Mouse (Mus musculus): Measurements from ENCODE around the gene 6030468B19Rik. TPM values are rescaled to one million over a fixed set of nuclear protein-coding genes. Genes with fewer than 3 reads are reported as not detected.

6030468B19Rik gene
- polyA plus RNA-seq, 1 experiment from 2014 or later: 0.27 TPM

DNA sequence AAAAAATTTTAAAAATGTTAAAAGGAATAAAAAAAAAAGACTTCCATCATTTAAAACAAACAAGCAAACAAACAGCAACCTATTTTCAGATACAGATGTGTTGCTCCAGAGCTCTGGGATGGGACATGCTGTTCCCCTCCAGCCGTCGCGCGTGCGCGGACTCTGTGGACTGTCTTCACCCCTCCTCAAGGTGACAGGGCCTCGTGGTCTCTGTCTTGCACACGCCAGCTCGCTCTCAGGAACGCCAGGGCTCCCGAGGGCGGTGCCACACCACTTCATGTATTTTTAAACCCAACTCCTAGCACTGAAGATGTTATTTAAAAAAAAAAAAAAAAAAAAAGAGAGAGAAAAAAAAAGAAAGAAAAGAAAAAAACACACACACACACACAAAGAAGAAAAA is 35.2 kb upstream of the 6030468B19Rik start:
- Histone ChIP-seq H3K4me2 (ENCODE audit: low read depth, low read length) (no peak overlapping the region), H3K9me3 (replicated peaks; ENCODE audit: control insufficient read depth, low read length) (no peaks in the 10 kb centered on the region), H3K4me3 (ENCODE audit: low read depth, low read length) (no peak overlapping the region), H3K9ac (replicated peaks; ENCODE audit: low read length) (no peak overlapping the region), H3K27me3 (ENCODE audit: control insufficient read depth, insufficient read depth, low read length) (no peaks in the 10 kb centered on the region), H3K4me1 (ENCODE audit: control insufficient read depth, insufficient read depth, low read length) (no peaks in the 10 kb centered on the region), H3K36me3 (replicated peaks; ENCODE audit: control insufficient read depth, insufficient read depth, low read depth, low read length) (peaks cover 14% of the 10 kb centered on the region), H3K27ac (replicated peaks; ENCODE audit: low read depth, low read length) (no peak overlapping the region)
- WGBS: 92% methylated on average over 12 of the region's 12 CpGs
- ATAC-seq (replicated peaks; ENCODE audit: insufficient number of reproducible peaks, low FRiP score, low TSS enrichment, low read depth) (no peak), DNase-seq (ENCODE audit: low spot score) (no peak)

DNA sequence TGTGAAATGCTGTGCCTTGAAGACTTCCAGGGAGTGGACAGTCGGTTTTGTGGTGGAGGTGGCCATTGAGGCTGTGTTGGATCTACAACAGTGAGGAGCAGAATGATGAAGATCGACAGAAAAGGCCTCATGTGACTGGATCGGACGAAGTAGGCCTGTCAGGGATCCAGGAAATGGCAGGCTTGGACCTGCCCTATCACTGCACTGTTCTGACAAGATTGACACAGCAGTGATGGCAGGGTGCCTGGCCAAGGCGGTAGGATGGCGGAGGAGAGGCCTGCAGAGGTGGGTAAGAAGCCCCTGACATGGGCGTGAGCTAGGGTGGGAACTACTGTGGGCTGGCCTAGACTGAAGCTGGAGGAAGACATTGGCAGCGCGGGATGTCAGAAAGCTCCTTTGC is 33.1 kb upstream of the 6030468B19Rik start:
- H3K27me3 ChIP-seq (ENCODE audit: control insufficient read depth, insufficient read depth, low read length): no peaks in the 10 kb centered on the region
- H3K4me3 ChIP-seq (ENCODE audit: low read depth, low read length): no peak overlapping the region
- H3K9ac ChIP-seq (replicated peaks; ENCODE audit: low read length): no peak overlapping the region
- no peak for DNase-seq (ENCODE audit: low spot score)
- peaks cover 10% of the 10 kb centered on the region for H3K36me3 ChIP-seq (replicated peaks; ENCODE audit: control insufficient read depth, insufficient read depth, low read depth, low read length)
- ATAC-seq (replicated peaks; ENCODE audit: insufficient number of reproducible peaks, low FRiP score, low TSS enrichment, low read depth): no peak
- H3K9me3 ChIP-seq (replicated peaks; ENCODE audit: control insufficient read depth, low read length): no peaks in the 10 kb centered on the region
- H3K27ac ChIP-seq (replicated peaks; ENCODE audit: low read depth, low read length): no peak overlapping the region
- no peaks in the 10 kb centered on the region for H3K4me1 ChIP-seq (ENCODE audit: control insufficient read depth, insufficient read depth, low read length)
- H3K4me2 ChIP-seq (ENCODE audit: low read depth, low read length): no peak overlapping the region
- WGBS: 85% methylated on average over 9 of the region's 9 CpGs

DNA sequence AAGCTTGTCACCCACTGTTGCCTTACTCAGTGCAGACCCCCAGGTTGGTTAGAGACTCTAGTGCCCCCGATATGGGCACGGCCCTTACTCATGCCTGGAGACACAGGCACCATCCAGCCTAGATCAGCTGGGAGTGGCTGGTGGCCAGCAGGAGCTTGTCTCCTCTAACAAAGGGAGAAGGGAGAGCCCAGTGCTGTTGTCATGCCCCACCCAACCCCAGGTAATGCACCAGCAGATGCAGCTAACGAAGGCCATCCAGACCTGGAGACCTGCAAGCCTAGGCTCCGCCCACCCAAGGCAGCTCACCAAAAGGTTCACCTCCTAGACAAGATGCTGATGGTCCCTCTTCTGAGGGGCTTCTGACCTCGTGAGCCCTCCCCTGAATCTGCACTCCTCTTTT is 32.1 kb upstream of the 6030468B19Rik start:
- H3K4me3 ChIP-seq (ENCODE audit: low read depth, low read length): no peak overlapping the region
- no peak for DNase-seq (ENCODE audit: low spot score)
- H3K9ac ChIP-seq (replicated peaks; ENCODE audit: low read length): no peak overlapping the region
- no peaks in the 10 kb centered on the region for H3K9me3 ChIP-seq (replicated peaks; ENCODE audit: control insufficient read depth, low read length)
- no peaks in the 10 kb centered on the region for H3K4me1 ChIP-seq (ENCODE audit: control insufficient read depth, insufficient read depth, low read length)
- 88% methylated on average over 5 of the region's 5 CpGs for WGBS
- no peak overlapping the region for H3K27ac ChIP-seq (replicated peaks; ENCODE audit: low read depth, low read length)
- no peaks in the 10 kb centered on the region for H3K27me3 ChIP-seq (ENCODE audit: control insufficient read depth, insufficient read depth, low read length)
- 0 out of 2 replicates have a peak, but pooled peaks have one; percentile 26 for ATAC-seq (replicated peaks; ENCODE audit: insufficient number of reproducible peaks, low FRiP score, low TSS enrichment, low read depth)
- H3K4me2 ChIP-seq (ENCODE audit: low read depth, low read length): no peak overlapping the region
- H3K36me3 ChIP-seq (replicated peaks; ENCODE audit: control insufficient read depth, insufficient read depth, low read depth, low read length): peaks cover 5% of the 10 kb centered on the region

DNA sequence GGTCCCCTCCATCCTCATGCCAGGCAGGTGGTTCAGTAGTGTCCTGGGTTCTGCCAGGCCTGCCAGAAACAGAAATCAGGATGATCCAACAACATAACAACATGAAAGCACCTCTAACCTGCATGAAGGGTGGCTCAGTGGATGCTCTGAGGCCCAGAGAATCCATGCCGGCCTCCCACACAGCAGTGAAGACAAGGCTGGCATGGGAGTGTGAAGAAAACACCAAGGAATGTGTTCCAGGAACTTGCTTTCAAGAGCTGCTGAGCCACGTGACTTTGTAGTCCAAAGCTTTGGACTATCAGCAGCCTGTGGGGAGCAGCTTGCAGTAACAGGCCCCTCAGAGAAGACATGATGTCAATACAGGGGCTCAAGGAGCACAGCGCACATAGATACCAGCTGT is 31.2 kb upstream of the 6030468B19Rik start:
- no peaks in the 10 kb centered on the region for H3K9me3 ChIP-seq (replicated peaks; ENCODE audit: control insufficient read depth, low read length)
- H3K4me3 ChIP-seq (ENCODE audit: low read depth, low read length): no peak overlapping the region
- no peak for ATAC-seq (replicated peaks; ENCODE audit: insufficient number of reproducible peaks, low FRiP score, low TSS enrichment, low read depth)
- H3K27me3 ChIP-seq (ENCODE audit: control insufficient read depth, insufficient read depth, low read length): no peaks in the 10 kb centered on the region
- H3K36me3 ChIP-seq (replicated peaks; ENCODE audit: control insufficient read depth, insufficient read depth, low read depth, low read length): no peaks in the 10 kb centered on the region; the same call in none of the 2 replicates
- H3K9ac ChIP-seq (replicated peaks; ENCODE audit: low read length): no peak overlapping the region
- H3K4me2 ChIP-seq (ENCODE audit: low read depth, low read length): no peak overlapping the region
- no peak for DNase-seq (ENCODE audit: low spot score)
- H3K4me1 ChIP-seq (ENCODE audit: control insufficient read depth, insufficient read depth, low read length): no peaks in the 10 kb centered on the region
- 87% methylated on average over 3 of the region's 3 CpGs for WGBS
- no peak overlapping the region for H3K27ac ChIP-seq (replicated peaks; ENCODE audit: low read depth, low read length)

DNA sequence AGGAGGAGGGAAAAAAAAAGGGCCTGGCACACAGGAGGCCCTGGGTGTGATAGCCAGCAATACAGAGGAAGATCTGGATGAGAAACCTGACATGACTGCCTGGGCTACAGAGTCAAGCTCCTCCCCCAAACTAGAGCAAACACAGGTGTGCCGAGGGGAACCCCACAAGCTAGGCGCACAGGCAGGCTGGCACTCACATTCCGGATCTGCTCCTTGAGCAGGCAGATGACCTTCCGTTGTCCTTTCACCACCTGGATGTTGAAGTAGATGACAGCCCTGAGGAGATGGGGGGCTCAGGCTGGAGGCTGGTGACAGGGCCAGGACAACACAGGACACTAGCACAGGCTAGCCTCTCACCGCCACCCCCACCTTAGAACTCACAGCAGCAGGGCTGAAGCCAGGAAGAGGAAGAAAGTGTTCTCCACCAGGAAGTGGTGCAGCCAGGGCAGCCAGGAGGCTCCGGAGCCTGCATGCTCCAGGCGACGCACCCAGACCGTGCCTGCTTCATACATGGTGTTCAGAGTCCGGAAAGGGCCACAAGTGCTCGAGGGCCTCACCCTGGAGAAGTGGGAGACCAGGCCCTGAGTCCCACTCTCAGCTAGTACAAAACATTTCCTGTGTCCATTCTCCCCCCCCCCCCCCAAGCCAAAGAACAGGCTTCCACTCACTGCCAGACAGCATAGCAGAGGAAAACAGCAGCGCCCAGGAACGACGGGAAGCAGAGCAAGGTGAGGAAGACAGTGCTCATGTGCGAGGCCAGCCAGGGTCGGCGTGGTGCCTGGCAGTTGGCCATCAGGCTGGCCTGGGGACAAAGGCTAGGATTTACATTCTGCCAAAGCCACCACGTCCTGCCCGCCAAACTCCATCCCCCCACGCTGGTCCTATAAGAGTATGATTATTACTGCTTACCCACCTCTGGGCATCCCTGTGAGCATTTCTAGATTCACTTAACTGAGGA is 28.5 kb upstream of the 6030468B19Rik start:
- Histone ChIP-seq H3K4me1 (ENCODE audit: control insufficient read depth, insufficient read depth, low read length) (no peaks in the 10 kb centered on the region), H3K36me3 (replicated peaks; ENCODE audit: control insufficient read depth, insufficient read depth, low read depth, low read length) (no peaks in the 10 kb centered on the region; the same call in none of the 2 replicates), H3K27me3 (ENCODE audit: control insufficient read depth, insufficient read depth, low read length) (no peaks in the 10 kb centered on the region), H3K27ac (replicated peaks; ENCODE audit: low read depth, low read length) (no peak overlapping the region), H3K4me2 (ENCODE audit: low read depth, low read length) (no peak overlapping the region), H3K4me3 (ENCODE audit: low read depth, low read length) (no peak overlapping the region), H3K9me3 (replicated peaks; ENCODE audit: control insufficient read depth, low read length) (no peaks in the 10 kb centered on the region), H3K9ac (replicated peaks; ENCODE audit: low read length) (no peak overlapping the region)
- 87% methylated on average over 20 of the region's 20 CpGs for WGBS
- no peak for DNase-seq (ENCODE audit: low spot score)
- ATAC-seq (replicated peaks; ENCODE audit: insufficient number of reproducible peaks, low FRiP score, low TSS enrichment, low read depth): no peak

DNA sequence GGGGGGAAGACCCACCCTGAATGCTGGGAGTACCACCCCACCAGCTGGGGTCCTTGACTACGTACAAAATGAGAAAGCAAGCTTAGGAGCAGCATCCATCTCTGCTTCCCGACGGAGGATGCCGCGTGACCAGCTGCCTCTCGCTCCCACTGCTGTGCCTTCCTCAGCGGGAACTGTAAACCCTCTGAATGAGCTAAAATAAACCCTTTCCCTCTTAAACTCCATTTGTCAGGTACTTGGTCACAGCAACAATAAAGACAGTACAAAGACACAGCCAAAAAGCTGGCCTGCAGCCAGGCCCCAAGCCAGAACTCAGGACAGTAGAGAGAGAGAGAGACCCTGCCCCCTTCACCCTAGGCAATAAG is 27.8 kb upstream of the 6030468B19Rik start:
- DNase-seq (ENCODE audit: low spot score): no peak
- Histone ChIP-seq H3K4me2 (ENCODE audit: low read depth, low read length) (no peak overlapping the region), H3K4me3 (ENCODE audit: low read depth, low read length) (no peak overlapping the region), H3K9ac (replicated peaks; ENCODE audit: low read length) (no peak overlapping the region), H3K4me1 (ENCODE audit: control insufficient read depth, insufficient read depth, low read length) (no peaks in the 10 kb centered on the region), H3K27ac (replicated peaks; ENCODE audit: low read depth, low read length) (no peak overlapping the region), H3K27me3 (ENCODE audit: control insufficient read depth, insufficient read depth, low read length) (no peaks in the 10 kb centered on the region), H3K36me3 (replicated peaks; ENCODE audit: control insufficient read depth, insufficient read depth, low read depth, low read length) (no peaks in the 10 kb centered on the region; the same call in none of the 2 replicates), H3K9me3 (replicated peaks; ENCODE audit: control insufficient read depth, low read length) (no peaks in the 10 kb centered on the region)
- 91% methylated on average over 7 of the region's 7 CpGs for WGBS
- ATAC-seq (replicated peaks; ENCODE audit: insufficient number of reproducible peaks, low FRiP score, low TSS enrichment, low read depth): no peak

DNA sequence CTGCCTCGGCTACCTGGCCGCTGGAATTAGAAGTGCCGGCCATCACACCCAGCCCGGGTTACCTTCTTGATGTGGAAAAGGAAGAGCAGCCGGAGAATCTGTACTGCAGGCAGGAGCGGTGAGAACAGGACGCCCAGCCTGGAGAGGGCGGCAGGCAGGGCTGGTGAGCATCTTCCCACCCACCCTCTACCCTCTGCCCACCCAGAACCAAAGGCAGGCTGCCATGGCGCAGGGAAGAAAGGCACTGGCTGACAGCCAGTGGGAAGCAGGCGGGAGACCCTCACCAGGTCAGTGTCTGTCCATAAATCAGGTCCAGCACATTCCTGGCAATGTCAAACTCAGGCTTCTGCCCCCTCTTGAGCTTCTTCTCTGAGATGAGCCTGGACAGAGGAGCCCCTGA is 27.1 kb upstream of the 6030468B19Rik start:
- Histone ChIP-seq H3K36me3 (replicated peaks; ENCODE audit: control insufficient read depth, insufficient read depth, low read depth, low read length) (no peaks in the 10 kb centered on the region; the same call in none of the 2 replicates), H3K4me3 (ENCODE audit: low read depth, low read length) (no peak overlapping the region), H3K4me1 (ENCODE audit: control insufficient read depth, insufficient read depth, low read length) (no peaks in the 10 kb centered on the region), H3K9ac (replicated peaks; ENCODE audit: low read length) (no peak overlapping the region), H3K27me3 (ENCODE audit: control insufficient read depth, insufficient read depth, low read length) (no peaks in the 10 kb centered on the region), H3K27ac (replicated peaks; ENCODE audit: low read depth, low read length) (no peak overlapping the region), H3K4me2 (ENCODE audit: low read depth, low read length) (no peak overlapping the region), H3K9me3 (replicated peaks; ENCODE audit: control insufficient read depth, low read length) (no peaks in the 10 kb centered on the region)
- DNase-seq (ENCODE audit: low spot score) (no peak), ATAC-seq (replicated peaks; ENCODE audit: insufficient number of reproducible peaks, low FRiP score, low TSS enrichment, low read depth) (no peak)
- 91% methylated on average over 10 of the region's 10 CpGs for WGBS

DNA sequence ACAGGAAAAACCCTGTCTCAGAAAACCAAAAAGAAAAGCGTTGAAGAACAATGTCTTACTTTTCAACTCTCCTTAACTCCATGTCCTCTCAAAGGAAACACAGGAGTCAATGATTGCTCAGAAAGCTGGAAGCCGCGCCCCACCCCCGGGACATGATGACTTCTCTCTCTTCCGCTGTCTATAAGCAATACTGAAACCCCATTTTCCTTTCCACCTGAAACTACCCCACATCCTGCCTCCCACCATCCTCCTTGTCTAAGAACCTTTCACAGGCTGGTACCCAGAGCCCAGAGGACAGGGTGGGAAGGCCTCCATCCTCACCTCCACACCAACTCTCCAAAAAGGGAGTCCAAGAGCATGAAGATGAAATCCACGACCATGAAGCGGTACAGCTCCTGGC is 25.1 kb upstream of the 6030468B19Rik start:
- H3K4me3 ChIP-seq (ENCODE audit: low read depth, low read length): no peak overlapping the region
- H3K4me1 ChIP-seq (ENCODE audit: control insufficient read depth, insufficient read depth, low read length): no peaks in the 10 kb centered on the region
- DNase-seq (ENCODE audit: low spot score) (no peak), ATAC-seq (replicated peaks; ENCODE audit: insufficient number of reproducible peaks, low FRiP score, low TSS enrichment, low read depth) (no peak)
- WGBS: 95% methylated on average over 7 of the region's 7 CpGs
- H3K36me3 ChIP-seq (replicated peaks; ENCODE audit: control insufficient read depth, insufficient read depth, low read depth, low read length): no peaks in the 10 kb centered on the region; the same call in 1 of the 2 replicates
- H3K9ac ChIP-seq (replicated peaks; ENCODE audit: low read length): no peak overlapping the region
- H3K9me3 ChIP-seq (replicated peaks; ENCODE audit: control insufficient read depth, low read length): no peaks in the 10 kb centered on the region
- no peak overlapping the region for H3K4me2 ChIP-seq (ENCODE audit: low read depth, low read length)
- no peak overlapping the region for H3K27ac ChIP-seq (replicated peaks; ENCODE audit: low read depth, low read length)
- H3K27me3 ChIP-seq (ENCODE audit: control insufficient read depth, insufficient read depth, low read length): no peaks in the 10 kb centered on the region

Data from embryonic facial prominence, embryonic 11.5 days (tissue).